Mouse (Mus musculus) megakaryocyte, adult 5-6 weeks (primary cell): Measurements from ENCODE around the gene 4921504E06Rik. TPM values are rescaled to one million over a fixed set of nuclear protein-coding genes. Genes with fewer than 3 reads are reported as not detected.
A peak's percentile ranks its signal among the peaks of the same experiment; 100 is the strongest.

Source experiments
- ATAC-seq: 2 replicates; pipeline ENCODE4 v1.8.0; 2016; ENCODE audit warnings: mild to moderate bottlenecking, inconsistent platforms; ENCODE audit not compliant: poor library complexity, severe bottlenecking
- total RNA-seq, 2 experiments: library from RNA; stranded (forward) in 1 of 2; stranded (reverse) in 1 of 2; fragments of 153-499, 151-499 nt in 1 of 2; fragments of 221-1000, 200-1000 nt in 1 of 2; gene quantifications; 2 replicates each; pipeline versions ENCODE4 v1.2.3 to v1.2.4; 2015 to 2017

The 4921504E06Rik gene
- not detected in 2 replicates for total RNA-seq (2015)
- not detected in 2 replicates for total RNA-seq (2017)

- ATAC-seq: peak; percentile 79
Observed at GRCm38 (mm10) chr2:19553821-19554592, at the start of gene 4921504E06Rik. Gene 4921504E06Rik (minus strand): TSS chr2:19553914.

GRCm38 (mm10) chr2:19601386-19601925 lies 47.7 kb upstream of the 4921504E06Rik start:
- ATAC-seq: no peak

DNA sequence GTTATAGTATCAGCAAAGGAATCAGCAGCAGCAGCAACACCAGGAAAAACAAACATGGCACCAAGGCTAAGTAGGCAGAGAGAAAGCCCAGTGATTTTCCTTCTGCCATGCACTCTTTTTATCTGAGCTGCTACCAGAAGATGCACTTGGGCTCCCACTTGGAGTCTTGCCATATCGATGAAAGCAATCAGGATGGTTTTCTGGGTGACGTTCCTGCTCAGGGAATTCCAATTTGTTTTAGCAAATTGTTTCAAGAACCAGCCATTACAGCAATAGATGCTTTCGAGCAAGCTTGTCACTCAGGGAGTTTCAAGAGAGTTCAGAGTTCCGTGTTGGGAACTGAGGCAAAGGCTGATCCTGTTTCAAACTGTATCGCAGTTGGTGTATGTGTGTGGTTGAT lies 47.1 kb upstream of the 4921504E06Rik start:
- no peak for ATAC-seq

GRCm38 (mm10) chr2:19599801-19600200 lies 46.1 kb upstream of the 4921504E06Rik start:
- no peak for ATAC-seq

- no peak for ATAC-seq
Observed at GRCm38 (mm10) chr2:19596988-19597387, 43.3 kb upstream of the 4921504E06Rik start.

DNA sequence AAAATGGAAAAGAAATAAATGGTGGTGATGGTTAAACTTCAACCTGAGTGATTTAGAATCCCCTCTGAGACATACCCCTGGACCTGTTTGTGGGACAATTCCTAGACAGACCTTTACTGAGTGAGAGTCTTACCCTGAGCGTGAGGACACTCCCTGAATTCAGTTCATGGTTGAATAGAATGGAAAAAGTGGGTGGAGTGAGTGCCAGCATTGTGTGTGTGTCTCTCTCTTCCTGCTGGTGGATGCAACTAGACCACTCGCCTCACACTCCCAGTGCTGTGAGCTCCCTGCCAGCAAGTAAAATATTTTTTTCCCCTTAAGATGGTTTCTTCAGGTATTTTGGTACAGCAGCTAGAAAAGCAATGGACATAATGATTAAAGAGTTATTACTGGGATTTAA lies 42.7 kb upstream of the 4921504E06Rik start:
- ATAC-seq: no peak

DNA sequence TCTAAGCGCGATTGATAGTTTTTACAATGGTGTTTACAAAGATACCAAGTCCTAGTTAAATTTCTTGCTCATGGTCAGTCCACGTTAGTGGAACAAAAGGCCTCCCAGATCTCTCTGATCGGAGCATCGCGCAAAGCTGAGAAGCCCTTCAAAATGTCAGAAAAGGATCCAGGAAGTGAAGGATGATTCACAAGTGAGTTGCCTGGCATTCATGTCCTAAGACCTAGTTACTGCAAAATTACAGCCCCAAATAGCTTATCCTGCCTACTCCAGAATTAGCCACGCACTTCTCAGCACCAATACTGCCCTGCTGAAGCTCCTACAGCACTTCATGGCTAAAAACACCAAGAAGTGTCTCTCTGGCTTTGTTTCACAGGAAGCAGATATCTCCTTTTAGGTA lies 41.1 kb upstream of the 4921504E06Rik start:
- no peak for ATAC-seq

GRCm38 (mm10) chr2:19579846-19580245 lies 26.1 kb upstream of the 4921504E06Rik start:
- ATAC-seq: no peak

- no peak for ATAC-seq
Observed at GRCm38 (mm10) chr2:19579180-19579579, 25.5 kb upstream of the 4921504E06Rik start.

- no peak for ATAC-seq
Observed at GRCm38 (mm10) chr2:19562114-19562829, 8.6 kb upstream of the 4921504E06Rik start.

GRCm38 (mm10) chr2:19560654-19561053 lies 6.9 kb upstream of the 4921504E06Rik start:
- no peak for ATAC-seq

DNA sequence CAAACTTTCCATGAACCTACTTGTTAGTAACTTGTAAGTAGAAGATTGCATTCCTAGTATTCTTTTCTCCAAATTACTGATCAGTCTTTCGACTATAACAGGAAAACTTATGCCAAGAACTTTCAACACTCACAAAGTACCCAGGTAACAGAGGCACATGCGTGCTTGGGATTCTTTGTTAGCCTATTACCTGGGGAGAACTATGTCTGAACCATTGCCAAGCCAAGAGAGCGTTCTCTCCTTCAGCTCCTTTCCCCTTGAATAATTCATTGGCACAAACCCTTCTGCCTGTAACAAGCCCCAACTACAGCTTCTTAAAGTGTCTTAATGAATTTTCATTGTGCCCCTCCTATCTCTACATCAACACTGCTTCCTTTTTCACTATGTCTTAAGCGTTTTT lies 6.4 kb upstream of the 4921504E06Rik start:
- no peak for ATAC-seq

GRCm38 (mm10) chr2:19551396-19551795 lies 2.3 kb downstream of the 4921504E06Rik start:
- ATAC-seq: 0 out of 2 replicates have a peak, but pooled peaks have one; percentile 25

DNA sequence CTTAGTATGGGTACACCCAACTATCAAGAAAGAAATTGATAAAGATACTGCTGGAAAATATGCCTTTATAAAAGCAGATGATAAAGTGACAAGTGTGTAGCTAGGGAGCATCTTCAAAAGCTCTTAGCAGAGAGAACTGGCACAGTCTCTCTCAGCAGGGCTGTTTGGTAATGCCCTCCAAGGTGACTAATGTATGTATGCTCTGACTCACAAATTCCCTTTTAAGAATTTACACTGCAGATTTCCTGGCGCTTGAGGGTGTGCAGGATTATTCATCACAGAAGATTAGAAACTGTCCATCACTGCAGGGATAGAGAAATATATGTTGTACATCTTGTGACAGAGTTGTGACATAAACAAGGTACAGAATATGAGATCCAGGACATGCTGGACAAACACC lies 12.8 kb downstream of the 4921504E06Rik start:
- ATAC-seq: no peak

GRCm38 (mm10) chr2:19529428-19529827 lies 24.3 kb downstream of the 4921504E06Rik start:
- ATAC-seq: no peak

DNA sequence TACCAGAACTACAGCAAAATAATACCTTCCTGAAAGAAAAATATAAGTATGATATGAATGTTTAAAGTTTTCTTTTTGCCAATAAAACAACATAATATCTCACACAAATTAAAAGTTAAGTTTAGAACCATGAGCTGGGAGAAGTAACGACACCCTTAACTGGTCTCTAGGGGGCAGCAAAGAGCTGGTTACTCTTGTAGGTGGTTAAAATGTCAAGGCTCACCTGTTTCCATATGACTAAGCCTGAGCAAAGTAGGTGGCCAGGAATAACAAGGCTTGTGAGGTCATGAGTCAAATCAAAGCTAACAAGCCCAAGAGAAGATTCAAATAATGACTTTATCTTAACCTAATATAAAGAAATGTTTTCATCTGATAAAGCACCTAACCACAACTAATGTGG lies 24.9 kb downstream of the 4921504E06Rik start:
- no peak for ATAC-seq

DNA sequence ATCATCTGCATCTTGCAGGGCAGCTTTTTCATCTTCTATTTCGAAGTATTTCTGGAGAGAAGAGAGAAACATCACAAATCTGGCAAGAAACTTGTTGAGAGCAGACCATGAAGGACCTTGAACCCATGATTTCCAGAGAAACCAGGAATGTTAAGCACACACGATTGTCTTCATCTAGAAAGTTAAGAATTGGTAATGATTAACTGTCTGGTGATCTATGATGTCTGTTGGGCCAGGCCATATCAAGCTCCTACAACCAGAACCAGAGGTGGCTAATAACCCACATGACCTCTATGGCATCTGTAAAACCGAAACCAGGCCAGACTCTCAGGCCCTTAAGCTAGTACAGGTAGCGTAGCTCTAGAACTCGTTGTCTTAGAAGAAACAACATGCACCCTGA lies 29.6 kb downstream of the 4921504E06Rik start:
- ATAC-seq: no peak

DNA sequence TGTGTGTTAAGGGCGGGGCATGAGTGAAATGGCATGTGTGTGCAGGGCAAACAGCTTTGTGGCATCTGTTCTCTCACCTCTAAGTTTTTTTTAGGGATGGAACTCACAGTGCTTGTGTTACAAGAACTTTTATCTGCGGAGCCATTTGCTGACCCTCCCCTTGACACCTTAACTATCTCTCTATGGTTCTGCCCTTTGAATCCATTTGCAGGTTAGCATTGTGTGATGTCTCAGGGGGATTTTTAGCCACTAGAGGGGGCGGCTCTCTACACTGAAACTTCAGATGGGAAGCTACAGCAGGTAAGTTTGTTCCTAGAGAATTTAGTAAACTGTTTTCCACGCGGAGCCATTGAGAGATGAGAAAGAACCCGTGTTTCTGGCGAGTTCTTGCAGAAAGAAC lies 32.1 kb downstream of the 4921504E06Rik start:
- no peak for ATAC-seq

- no peak for ATAC-seq
Observed at GRCm38 (mm10) chr2:19520617-19521016, 33.1 kb downstream of the 4921504E06Rik start.

- ATAC-seq: peak; percentile 64
Observed at GRCm38 (mm10) chr2:19519768-19520167, 33.9 kb downstream of the 4921504E06Rik start.

- ATAC-seq: no peak
Observed at GRCm38 (mm10) chr2:19517952-19518351, 35.8 kb downstream of the 4921504E06Rik start.

GRCm38 (mm10) chr2:19512381-19512780 lies 41.3 kb downstream of the 4921504E06Rik start:
- no peak for ATAC-seq
